Mouse (Mus musculus): Measurements from ENCODE around the gene Stk10.
"Not testable (repeated sequence)": the region's sequence is repeated elsewhere in the genome, so short reads cannot be mapped to it uniquely, and the experiment has no call there.

Gene Stk10

GRCm38 (mm10) chr11:32601528-32602323 is 68.6 kb downstream of the Stk10 start:
- no peak for DNase-seq (ENCODE audit: low read depth)

- no peak for DNase-seq (ENCODE audit: low read depth)
These were observed 71.6 kb downstream of the Stk10 start for GRCm38 (mm10) chr11:32604663-32605062.

GRCm38 (mm10) chr11:32605131-32605860 is 72.2 kb downstream of the Stk10 start:
- no peak for DNase-seq (ENCODE audit: low read depth)

GRCm38 (mm10) chr11:32605907-32606306 is 72.8 kb downstream of the Stk10 start:
- no peak for DNase-seq (ENCODE audit: low read depth)

- no peak for DNase-seq (ENCODE audit: low read depth)
These were observed 74.2 kb downstream of the Stk10 start for GRCm38 (mm10) chr11:32607319-32607718.

GRCm38 (mm10) chr11:32610616-32611015 is 77.5 kb downstream of the Stk10 start:
- no peak for DNase-seq (ENCODE audit: low read depth)

- DNase-seq (ENCODE audit: low read depth) = no peak
These were observed 79.2 kb downstream of the Stk10 start for GRCm38 (mm10) chr11:32612304-32612703.

GRCm38 (mm10) chr11:32614463-32614862 is 81.4 kb downstream of the Stk10 start:
- DNase-seq (ENCODE audit: low read depth) = no peak

GRCm38 (mm10) chr11:32615561-32615960 is 82.5 kb downstream of the Stk10 start:
- DNase-seq (ENCODE audit: low read depth) = no peak

- DNase-seq (ENCODE audit: low read depth) = no peak
These were observed 83.0 kb downstream of the Stk10 start for GRCm38 (mm10) chr11:32616091-32616490.

- DNase-seq (ENCODE audit: low read depth) = no peak
These were observed 84.9 kb downstream of the Stk10 start for GRCm38 (mm10) chr11:32618036-32618435.

GRCm38 (mm10) chr11:32618641-32619040 is 85.5 kb downstream of the Stk10 start:
- not testable (repeated sequence) for DNase-seq (ENCODE audit: low read depth)

GRCm38 (mm10) chr11:32619257-32619816 is 86.2 kb downstream of the Stk10 start:
- DNase-seq (ENCODE audit: low read depth) = peak; percentile 39

GRCm38 (mm10) chr11:32619866-32620456 is 86.9 kb downstream of the Stk10 start:
- no peak for DNase-seq (ENCODE audit: low read depth)

GRCm38 (mm10) chr11:32621831-32622478 is 88.8 kb downstream of the Stk10 start:
- DNase-seq (ENCODE audit: low read depth) = no peak

GRCm38 (mm10) chr11:32622479-32623190 is 89.5 kb downstream of the Stk10 start:
- no peak for DNase-seq (ENCODE audit: low read depth)

GRCm38 (mm10) chr11:32623236-32623635 is 90.1 kb downstream of the Stk10 start:
- no peak for DNase-seq (ENCODE audit: low read depth)

GRCm38 (mm10) chr11:32623912-32624311 is 90.8 kb downstream of the Stk10 start:
- DNase-seq (ENCODE audit: low read depth) = no peak

- DNase-seq (ENCODE audit: low read depth) = peak; percentile 59
These were observed 92.6 kb downstream of the Stk10 start for GRCm38 (mm10) chr11:32625677-32626076.

GRCm38 (mm10) chr11:32626079-32626478 is 93.0 kb downstream of the Stk10 start:
- no peak for DNase-seq (ENCODE audit: low read depth)

GRCm38 (mm10) chr11:32627900-32628299 is 94.8 kb downstream of the Stk10 start:
- no peak for DNase-seq (ENCODE audit: low read depth)

Measured in naive thymus-derived CD4-positive, alpha-beta T cell, adult 2 months (primary cell).